Mouse (Mus musculus): ENCODE data around the gene Pttg1ip.
A peak's percentile ranks its signal among the peaks of the same experiment; 100 is the strongest.

DNA sequence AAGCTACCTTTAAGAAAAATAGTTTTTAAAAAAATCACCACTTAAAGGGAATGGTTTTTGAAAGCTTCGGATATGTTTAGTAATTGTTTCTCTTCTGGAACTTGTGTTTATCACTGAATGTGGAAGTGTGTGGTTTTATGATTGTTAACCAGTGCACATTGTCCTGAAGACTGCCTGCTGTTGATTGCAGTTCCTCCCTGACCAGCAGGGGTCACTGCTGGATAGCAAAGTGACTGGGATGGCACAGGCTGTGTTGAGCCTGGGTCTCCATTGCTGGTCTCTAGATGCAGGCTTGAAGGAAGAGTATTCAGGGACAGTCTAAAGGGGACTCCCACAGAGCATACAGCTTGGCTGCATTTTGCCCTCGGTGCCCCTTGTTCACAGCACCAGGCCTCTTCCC is 46.0 kb downstream of the Pttg1ip start:
- TF ChIP-seq POLR2A (IDR thresholded peaks at IDR 0.05; ENCODE audit: borderline replicate concordance, extremely low read depth, insufficient read depth, insufficient read length, poor library complexity, severe bottlenecking) (no peak), CTCF (IDR thresholded peaks at IDR 0.05; ENCODE audit: borderline replicate concordance, extremely low read depth, insufficient read depth, insufficient read length) (peak; percentile 98)
